Mouse (Mus musculus): ENCODE results near the gene A430005L14Rik. TPM values are rescaled to one million over a fixed set of nuclear protein-coding genes. Genes with fewer than 3 reads are reported as not detected.
A peak's percentile ranks its signal among the peaks of the same experiment; 100 is the strongest.

Gene A430005L14Rik
- total and polyA plus RNA-seq, 3 experiments, result 18.0 to 45.5 (median 19.9) TPM

DNA sequence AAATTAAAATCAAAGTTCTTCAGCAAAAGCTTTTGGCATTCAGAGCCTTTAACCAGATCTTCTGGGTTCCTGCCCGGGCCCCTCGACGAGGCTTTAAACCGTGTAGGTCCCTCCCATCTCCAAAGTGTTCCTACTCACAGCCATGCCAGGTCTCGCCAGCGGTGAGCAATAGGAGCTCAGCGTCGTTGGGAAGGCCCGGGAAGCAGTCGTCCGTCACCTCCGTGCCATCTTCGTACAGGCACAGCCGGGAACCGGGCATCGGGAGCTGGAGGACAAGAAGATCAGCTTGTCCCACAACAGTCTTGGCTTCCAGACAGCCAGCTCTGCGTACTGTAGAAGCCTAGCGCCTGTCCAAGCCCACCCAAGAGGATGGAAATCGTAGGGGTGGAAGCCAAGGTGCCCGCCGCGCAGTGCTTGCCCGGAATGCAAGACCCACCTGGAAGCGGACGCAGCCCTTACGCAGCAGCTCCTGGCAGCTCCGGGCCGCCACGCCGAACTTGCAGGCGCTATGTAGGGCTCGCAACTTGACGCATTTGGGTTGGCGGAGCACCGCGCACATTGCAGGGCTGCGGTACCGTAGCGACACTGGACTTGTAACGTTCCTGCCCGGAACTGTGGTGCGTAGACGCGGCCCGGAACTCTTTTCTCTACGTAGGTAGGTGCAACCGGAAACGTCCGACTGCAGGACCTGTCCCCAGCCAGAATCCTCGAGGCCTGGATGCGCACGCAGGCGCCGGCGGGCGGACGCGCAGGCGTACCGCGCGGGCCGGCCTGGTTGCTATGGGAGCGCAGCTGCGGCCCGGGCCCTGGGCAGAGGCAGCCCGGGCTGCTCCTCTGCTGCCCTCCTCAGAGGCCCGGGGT, 17.6 kb downstream of the A430005L14Rik start, which contains the start of the genes Dffb and Cep104:
TSS of gene Dffb (minus strand) at position 696 of the 861 bp plus-strand sequence.
TSS of gene Cep104 (plus strand) at position 764 of the 861 bp plus-strand sequence.
- peak; percentile 96 for DNase-seq

DNA sequence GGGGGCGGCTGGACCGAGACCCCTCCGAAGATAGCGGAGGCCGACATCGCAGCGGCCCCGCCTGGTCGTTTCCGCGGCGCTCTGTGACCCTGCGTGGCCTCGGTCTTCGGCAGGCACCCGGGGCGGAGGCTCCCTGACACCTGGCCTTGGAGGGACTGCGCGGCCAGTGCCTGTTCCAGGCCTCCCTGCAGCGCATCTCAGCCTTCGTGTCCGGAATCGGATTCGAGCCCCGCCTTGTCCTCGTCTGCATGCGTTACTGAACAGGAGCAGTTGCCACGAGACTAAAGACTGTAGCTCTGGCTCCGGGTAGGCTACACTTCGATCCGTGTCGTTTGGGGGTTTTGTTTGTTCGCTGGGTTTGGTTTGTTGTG, 18.2 kb downstream of the A430005L14Rik start:
- DNase-seq, result no peak

DNA sequence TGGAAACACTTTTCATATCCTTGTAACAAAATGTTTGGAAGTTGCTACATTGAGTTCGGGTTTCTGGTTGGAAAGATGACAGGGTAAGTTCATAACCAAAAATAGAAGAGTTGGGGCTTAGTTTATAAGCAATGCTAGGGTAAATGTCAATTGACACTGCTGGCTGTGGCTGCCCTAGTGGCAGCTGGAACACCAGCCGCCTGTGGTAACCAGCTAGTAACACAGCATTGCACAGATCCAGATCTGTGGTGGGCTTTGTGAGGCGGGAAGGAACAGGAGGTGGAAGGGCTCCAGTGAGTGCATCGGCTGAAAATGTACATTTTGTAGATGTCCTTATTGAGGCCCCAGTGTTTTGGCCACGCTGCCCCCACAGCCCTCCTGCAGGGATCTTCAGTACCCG, 18.7 kb downstream of the A430005L14Rik start:
- DNase-seq, result no peak

DNA sequence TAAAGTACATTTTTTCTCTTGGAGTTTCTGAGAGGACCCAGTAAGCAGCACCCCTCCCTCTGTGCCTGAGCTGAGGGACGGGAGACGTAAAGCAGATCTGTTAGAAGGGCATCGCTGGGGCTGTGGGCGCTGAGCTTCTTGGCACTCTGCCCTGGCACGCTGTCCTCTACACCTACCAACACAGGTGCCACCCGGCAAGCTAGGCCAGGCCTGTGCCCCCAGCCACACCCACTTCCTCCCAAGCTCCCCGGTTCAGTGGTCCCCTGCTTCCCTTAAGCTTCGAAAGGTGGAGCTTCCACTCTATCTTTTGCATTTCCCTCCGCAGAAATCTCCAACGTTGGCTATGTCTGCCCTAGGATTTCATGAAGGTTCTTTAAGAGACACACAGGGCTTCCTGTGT, 22.2 kb downstream of the A430005L14Rik start:
- DNase-seq, result no peak

DNA sequence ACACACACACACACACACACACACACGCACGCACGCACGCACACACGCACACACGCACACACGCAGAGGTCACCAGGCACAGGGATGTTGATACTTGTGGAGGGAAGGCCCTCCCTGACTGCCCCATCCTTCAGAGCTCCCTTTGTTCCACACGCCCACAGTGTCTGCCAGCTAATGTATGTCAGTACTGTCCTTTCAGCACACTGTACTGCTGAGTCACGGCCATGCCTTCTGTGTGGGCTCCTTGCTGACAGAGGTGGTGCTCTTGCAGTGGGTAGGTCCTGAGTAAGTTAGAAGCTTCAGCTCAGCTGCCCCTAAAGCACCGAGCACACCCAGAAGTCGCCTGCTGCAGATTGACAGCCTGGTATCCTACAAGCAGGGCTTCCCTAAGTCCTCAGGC, 23.4 kb downstream of the A430005L14Rik start:
- DNase-seq, result no peak

DNA sequence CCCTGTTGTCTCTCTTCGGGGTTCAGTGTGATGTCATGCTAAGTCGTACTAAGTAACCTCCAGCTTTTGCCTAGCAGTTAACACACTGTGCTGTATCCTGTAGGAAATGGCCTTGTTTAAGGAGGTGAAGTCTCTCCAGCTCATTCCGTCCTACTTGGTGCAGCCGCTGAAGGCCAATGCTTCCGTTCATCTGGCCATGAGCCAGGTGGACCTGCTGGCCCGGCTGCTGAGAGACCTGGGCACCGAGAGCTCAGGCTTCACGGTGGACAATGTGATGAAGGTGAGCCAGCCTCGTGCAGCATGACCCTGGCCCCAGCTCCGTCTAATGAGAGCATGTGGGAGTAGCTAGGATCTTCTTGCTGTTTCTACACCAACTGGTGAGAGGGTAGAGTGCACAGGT, 35.7 kb downstream of the A430005L14Rik start:
- no peak for DNase-seq

DNA sequence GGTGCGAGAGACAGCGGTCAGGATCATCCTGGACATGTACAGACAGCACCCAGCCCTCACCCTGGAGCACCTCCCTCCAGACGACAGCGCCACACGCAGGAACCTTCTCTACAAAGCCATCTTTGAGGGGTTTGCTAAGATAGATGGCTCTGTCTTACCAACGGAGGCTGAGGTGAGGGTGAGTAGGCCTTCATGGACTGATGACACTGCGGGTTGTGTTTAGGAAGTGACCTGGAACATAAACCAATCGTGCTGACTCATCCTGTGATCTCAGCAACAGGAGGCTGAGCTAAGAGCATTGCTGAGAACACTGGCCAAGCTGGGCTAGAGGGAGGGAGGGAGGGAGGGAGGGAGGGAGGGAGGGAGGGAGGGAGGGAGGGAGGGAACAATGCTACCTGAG, 36.5 kb downstream of the A430005L14Rik start:
- DNase-seq, result peak; percentile 54

DNA sequence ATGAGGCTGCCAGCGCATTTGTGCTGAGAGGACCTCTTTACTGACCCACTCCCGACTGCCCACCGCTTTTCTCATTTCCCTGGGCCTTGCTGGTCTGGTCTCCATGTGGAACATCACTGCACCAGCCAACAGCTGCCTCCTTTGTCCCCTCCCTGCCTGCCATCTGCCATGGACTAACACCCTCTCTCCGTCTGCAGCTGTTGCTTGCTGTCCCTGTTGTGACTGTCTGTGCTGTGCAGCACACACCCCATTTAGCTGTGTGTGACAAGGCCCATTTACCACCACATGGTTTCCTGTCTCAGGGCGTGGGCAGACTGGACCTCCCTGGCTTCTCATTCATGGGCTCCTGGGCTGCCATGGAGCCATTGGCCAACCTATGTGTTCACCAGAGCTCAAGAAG, 48.5 kb downstream of the A430005L14Rik start:
- no peak for DNase-seq

DNA sequence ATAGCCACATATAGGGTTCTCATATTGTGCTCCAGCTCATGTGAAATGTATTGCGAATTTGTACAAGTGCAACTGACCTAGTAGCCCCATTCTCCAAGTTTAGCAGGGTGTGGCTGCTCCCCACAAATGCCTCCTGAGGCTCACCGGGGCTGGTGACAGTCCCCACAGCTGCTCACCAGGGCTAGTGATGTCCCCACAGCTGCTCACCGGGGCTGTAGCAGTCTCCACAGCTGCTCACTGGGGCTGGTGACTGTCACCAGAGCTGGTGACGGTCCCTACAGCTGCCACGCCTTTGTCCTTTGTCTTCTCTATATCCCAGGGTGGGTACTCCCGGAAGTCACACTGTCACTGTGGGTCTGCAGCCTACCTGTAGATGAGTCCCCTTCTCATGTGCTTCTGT, 49.2 kb downstream of the A430005L14Rik start:
- no peak for DNase-seq

DNA sequence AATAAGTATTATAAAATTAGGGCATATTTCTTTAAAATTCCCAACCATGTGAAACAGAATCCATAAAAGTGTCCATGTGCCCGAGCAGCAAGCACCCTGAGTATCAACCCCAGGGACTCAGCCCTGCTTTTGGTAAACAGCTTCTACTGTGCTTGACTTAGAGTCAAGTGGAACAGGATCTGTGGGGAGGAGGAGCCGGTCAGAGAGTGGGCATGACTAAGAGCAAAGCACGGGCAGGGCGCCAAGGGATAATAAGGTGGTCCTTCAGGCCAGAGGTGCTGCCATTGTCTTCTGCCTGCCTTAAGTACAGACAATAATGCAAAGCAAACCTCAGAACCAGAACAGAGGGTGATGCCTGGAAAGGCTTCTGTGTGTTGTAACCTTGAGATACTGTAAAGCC, 50.7 kb downstream of the A430005L14Rik start:
- DNase-seq, result no peak

DNA sequence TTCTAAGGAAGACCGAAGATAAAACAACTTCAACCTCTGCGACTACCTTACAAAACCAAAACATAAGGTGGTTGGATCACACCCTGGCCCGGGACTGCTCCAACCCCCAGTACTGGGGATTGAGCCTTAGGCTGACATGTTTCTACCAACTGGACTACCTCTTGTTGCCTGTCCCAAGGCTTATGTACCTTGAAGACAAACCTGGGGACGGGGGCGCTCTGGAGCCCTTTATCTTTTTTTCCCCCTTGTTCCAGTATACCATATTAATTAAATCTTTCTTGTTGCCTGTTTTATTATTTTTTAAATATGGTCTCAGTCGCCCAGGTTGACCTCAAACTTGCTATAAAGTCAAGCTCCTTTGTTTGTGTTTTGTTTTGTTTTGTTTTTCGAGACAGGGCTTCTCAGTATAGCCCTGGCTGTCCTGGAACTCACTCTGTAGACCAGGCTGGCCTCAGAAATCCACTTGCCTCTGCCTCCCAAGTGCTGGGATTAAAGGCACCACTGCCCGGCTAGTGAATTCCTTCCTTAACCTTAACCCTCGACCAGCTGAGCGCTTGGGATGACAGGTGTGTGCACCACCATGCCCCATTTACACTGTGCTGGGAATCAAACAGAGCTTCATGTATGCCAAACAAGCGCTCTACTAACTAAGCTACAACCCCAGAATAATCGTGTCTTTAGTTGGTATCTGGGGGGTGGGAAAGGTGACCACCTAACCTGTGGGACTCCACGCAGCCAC, 54.0 kb downstream of the A430005L14Rik start:
- no peak for DNase-seq

Other genes with a start within 250 kb of the A430005L14Rik start
- gene Dffb, start 17.9 kb downstream of the A430005L14Rik start, total RNA-seq (2021), result 1 to 10 TPM; 2.9 to 3.7 TPM
- 12.7 and 13.5 TPM in 2 replicates for gene Dffb, start 17.9 kb downstream of the A430005L14Rik start, polyA plus RNA-seq (2012; rRNA removed)
- 10 to 100 TPM; 25.6 to 25.7 TPM for gene Cep104, start 18.0 kb downstream of the A430005L14Rik start, total RNA-seq (2021)
- gene Cep104, start 18.0 kb downstream of the A430005L14Rik start, polyA plus RNA-seq (2012; rRNA removed), result 18.4 and 22.4 TPM in 2 replicates
- gene Lrrc47, start 54.5 kb downstream of the A430005L14Rik start, total RNA-seq (2021), result 10 to 100 TPM; 39.7 to 53.8 TPM
- 75.9 and 89.1 TPM in 2 replicates for gene Lrrc47, start 54.5 kb downstream of the A430005L14Rik start, polyA plus RNA-seq (2012; rRNA removed)
- gene Smim1, start 69.0 kb downstream of the A430005L14Rik start, total RNA-seq (2021), result 10 to 100 TPM; 54.7 to 69.5 TPM
- 130 and 143 TPM in 2 replicates for gene Smim1, start 69.0 kb downstream of the A430005L14Rik start, polyA plus RNA-seq (2012; rRNA removed)
- gene Ccdc27, start 85.4 kb downstream of the A430005L14Rik start, total RNA-seq (2021), result not detected
- not detected in 2 replicates for gene Ccdc27, start 85.4 kb downstream of the A430005L14Rik start, polyA plus RNA-seq (2012; rRNA removed)
- gene Trp73, start 183.0 kb downstream of the A430005L14Rik start, total RNA-seq (2021), result not detected
- gene Trp73, start 183.0 kb downstream of the A430005L14Rik start, polyA plus RNA-seq (2012; rRNA removed), result 0.30 TPM in 1 of 2 replicates, not detected in the other
- 10 to 100 TPM; 16.7 to 20.4 TPM for gene Wrap73, start 185.1 kb downstream of the A430005L14Rik start, total RNA-seq (2021)
- gene Wrap73, start 185.1 kb downstream of the A430005L14Rik start, polyA plus RNA-seq (2012; rRNA removed), result 41.0 and 41.1 TPM in 2 replicates
- gene Tprgl, start 203.4 kb downstream of the A430005L14Rik start, total RNA-seq (2021), result 100 to 1,000 TPM; 151 to 180 TPM
- 188 and 210 TPM in 2 replicates for gene Tprgl, start 203.4 kb downstream of the A430005L14Rik start, polyA plus RNA-seq (2012; rRNA removed)
- gene Megf6, start 213.5 kb downstream of the A430005L14Rik start, total RNA-seq (2021), result 1 to 10 TPM; 2.3 to 2.6 TPM
- 4.5 and 5.3 TPM in 2 replicates for gene Megf6, start 213.5 kb downstream of the A430005L14Rik start, polyA plus RNA-seq (2012; rRNA removed)